Mouse (Mus musculus): ENCODE measurements around the gene Uhrf2. TPM values are rescaled to one million over a fixed set of nuclear protein-coding genes. Genes with fewer than 3 reads are reported as not detected.

The Uhrf2 gene
- total RNA-seq, 2 experiments from 2014 or later = 67.2 to 82.8 TPM

- no peak for DNase-seq
Measured at GRCm38 (mm10) chr19:30051479-30051878, 21.2 kb downstream of the Uhrf2 start.

GRCm38 (mm10) chr19:30054218-30054617, 23.9 kb downstream of the Uhrf2 start:
- DNase-seq = no peak

- DNase-seq = no peak
Measured at GRCm38 (mm10) chr19:30065797-30066196, 35.5 kb downstream of the Uhrf2 start.

- DNase-seq = no peak
Measured at GRCm38 (mm10) chr19:30090163-30090562, 59.9 kb downstream of the Uhrf2 start.

GRCm38 (mm10) chr19:30091644-30092295, 61.5 kb downstream of the Uhrf2 start:
- DNase-seq = no peak

- DNase-seq = no peak
Measured at GRCm38 (mm10) chr19:30096186-30096585, 65.9 kb downstream of the Uhrf2 start.

GRCm38 (mm10) chr19:30097039-30097438, 66.7 kb downstream of the Uhrf2 start:
- no peak for DNase-seq

GRCm38 (mm10) chr19:30100571-30100970, 70.3 kb downstream of the Uhrf2 start:
- no peak for DNase-seq

GRCm38 (mm10) chr19:30102620-30103019, 72.3 kb downstream of the Uhrf2 start:
- DNase-seq = no peak

- DNase-seq = no peak
Measured at GRCm38 (mm10) chr19:30105045-30105842, 74.9 kb downstream of the Uhrf2 start.

- DNase-seq = no peak
Measured at GRCm38 (mm10) chr19:30107221-30107845, 77.0 kb downstream of the Uhrf2 start.

- no peak for DNase-seq
Measured at GRCm38 (mm10) chr19:30108616-30109015, 78.3 kb downstream of the Uhrf2 start.

- DNase-seq = no peak
Measured at GRCm38 (mm10) chr19:30109122-30109521, 78.8 kb downstream of the Uhrf2 start.

GRCm38 (mm10) chr19:30111421-30111820, 81.1 kb downstream of the Uhrf2 start:
- no peak for DNase-seq

- DNase-seq = no peak
Measured at GRCm38 (mm10) chr19:30112961-30113688, 82.8 kb downstream of the Uhrf2 start.

GRCm38 (mm10) chr19:30114919-30115441, 84.7 kb downstream of the Uhrf2 start:
- DNase-seq = no peak

- no peak for DNase-seq
Measured at GRCm38 (mm10) chr19:30115606-30116005, 85.3 kb downstream of the Uhrf2 start.

- DNase-seq = no peak
Measured at GRCm38 (mm10) chr19:30117241-30117640, 86.9 kb downstream of the Uhrf2 start.

- peak; percentile 50 to 53 for DNase-seq
Measured at GRCm38 (mm10) chr19:30117775-30118174, 87.5 kb downstream of the Uhrf2 start.

- DNase-seq = no peak
Measured at GRCm38 (mm10) chr19:30118344-30119312, 88.3 kb downstream of the Uhrf2 start.

GRCm38 (mm10) chr19:30124999-30125669, 94.8 kb downstream of the Uhrf2 start:
- DNase-seq = no peak
